Mouse (Mus musculus): Measurements from ENCODE around the gene Rimklb. TPM values are rescaled to one million over a fixed set of nuclear protein-coding genes. Genes with fewer than 3 reads are reported as not detected.
A peak's percentile ranks its signal among the peaks of the same experiment; 100 is the strongest.
"Not testable (repeated sequence)": the region's sequence is repeated elsewhere in the genome, so short reads cannot be mapped to it uniquely, and the experiment has no call there.

Rimklb gene
- total RNA-seq, 2 experiments from 2014 or later, result 0.21 to 0.38 TPM

DNA sequence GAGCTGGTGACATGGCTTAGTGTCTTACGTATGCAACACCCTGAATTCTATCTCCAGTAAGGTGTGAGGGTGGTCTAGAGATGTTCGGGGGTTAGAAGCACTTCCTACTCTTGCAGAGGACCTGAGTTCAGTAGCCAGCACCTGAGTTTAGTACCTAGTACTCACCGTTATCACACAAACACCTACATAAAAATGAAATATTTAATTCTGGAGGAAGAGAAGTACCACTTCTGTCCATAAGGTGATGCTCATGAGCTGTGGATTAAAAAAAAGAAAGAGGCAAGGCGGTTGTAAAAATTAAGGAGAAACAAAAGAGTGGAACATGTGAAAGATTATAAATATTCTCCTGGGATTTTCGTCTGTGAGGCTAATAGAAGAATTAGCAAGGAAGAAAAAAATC, 2.1 kb downstream of the Rimklb start:
- DNase-seq (ENCODE audit: low spot score), result peak; percentile 29

DNA sequence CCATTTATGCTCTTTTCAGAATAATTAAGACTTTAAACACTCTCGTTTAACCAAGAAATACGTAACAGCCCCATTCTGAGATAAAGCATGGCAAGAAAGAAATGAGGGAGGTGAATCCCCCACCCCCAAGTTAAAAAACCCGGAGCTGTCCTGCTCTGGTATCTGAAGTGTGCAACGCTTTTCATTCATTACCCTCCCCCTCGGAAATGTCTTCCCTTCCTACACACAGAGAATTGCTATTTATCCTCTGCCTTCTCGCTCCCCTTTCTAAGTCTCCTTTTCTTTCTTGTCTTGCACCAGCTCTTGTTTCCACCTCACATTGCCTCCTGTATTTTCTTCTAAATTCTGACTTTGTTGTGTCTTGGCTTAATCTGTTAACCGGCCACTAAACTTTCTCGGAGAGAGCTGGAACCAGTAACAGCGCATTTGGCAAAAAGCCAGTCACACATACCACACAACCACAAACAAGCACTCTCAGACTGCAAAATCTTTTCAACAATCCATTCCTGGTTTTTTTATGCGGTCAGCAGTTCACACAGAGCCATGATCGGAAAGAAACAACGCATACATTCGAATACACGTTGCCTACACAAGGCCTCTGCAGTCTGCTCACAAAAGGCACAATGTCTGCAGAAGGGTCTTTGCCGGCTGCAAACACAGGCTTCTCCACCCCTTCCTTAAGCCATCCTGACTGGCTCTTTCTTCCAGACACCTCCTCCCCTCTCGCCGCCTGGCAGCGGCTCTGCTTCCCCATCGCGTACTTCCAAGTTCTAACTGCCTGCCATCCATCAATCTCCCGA, 3.3 kb downstream of the Rimklb start:
- no peak for DNase-seq (ENCODE audit: low spot score)

DNA sequence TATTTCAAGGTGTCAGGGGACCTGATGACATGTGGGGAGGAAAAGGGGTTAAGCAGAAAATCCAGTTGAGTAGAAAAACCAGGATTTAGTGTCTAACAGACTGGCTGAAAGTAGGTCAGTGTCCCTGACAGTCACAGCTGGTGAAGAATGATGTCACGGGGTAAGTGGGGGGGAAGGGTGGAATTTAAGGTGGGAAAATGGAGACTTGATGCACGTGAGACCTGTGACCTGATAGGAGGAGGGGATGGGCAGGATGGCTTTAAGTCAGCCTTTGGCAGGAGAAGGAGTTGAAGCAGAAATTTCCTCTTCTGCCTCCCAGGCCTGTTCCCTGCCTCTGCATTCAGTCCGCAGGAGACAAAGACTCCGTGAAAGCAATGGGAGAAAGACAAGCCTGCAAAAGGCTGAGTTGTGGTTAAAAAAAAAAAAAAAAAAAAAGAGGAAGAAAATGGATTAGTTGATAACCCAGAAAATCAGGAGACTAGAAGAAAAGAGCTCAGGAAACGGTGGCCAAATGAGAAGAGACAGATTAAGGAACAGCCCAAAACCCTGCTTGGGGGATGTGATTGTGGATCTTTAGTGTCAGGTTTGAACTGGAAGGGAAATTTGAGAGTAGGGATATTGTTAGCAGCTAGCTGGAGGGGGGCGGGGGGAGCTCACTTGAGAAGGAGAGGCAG, 4.6 kb downstream of the Rimklb start:
- DNase-seq (ENCODE audit: low spot score), result no peak

DNA sequence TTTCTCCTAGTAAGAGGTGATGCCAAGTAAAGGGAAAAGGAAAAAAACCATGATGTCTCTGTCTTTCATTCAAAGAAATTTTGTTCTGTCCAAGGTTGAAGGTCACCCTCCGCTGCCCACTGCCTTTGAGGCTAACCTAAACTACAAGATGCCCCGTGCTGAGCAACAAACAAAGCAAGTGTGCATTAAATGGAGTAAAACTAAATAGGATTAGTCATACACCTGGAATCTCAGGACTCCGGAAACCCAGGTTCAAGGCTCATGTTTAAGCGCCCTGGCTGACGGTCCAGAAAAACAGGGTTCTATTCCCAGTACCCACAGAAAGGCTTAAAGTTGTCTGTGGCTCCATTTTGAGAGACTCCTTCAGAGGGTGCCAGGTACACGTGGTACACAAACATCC, 6.1 kb downstream of the Rimklb start:
- DNase-seq (ENCODE audit: low spot score), result no peak

DNA sequence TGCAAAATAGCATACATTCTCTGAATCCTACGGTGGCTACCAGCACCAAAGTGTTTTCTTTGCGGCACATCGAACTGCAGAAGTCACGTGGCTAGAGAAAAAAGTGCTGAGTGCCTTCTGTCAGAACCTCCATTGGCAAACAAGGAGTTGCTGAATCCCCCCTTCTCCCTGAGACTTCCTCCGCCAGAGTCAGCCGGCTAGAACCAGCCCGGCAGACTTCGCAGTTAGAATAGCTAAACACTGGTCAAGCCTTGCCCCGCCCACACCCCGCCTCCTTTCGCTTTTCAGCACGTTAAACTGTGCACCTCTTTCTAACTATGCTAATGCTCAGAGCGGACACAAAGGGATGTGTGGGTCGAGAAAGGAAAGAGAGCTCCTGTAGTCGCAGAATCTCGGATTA, 7.0 kb downstream of the Rimklb start:
- peak; percentile 49 for DNase-seq (ENCODE audit: low spot score)

DNA sequence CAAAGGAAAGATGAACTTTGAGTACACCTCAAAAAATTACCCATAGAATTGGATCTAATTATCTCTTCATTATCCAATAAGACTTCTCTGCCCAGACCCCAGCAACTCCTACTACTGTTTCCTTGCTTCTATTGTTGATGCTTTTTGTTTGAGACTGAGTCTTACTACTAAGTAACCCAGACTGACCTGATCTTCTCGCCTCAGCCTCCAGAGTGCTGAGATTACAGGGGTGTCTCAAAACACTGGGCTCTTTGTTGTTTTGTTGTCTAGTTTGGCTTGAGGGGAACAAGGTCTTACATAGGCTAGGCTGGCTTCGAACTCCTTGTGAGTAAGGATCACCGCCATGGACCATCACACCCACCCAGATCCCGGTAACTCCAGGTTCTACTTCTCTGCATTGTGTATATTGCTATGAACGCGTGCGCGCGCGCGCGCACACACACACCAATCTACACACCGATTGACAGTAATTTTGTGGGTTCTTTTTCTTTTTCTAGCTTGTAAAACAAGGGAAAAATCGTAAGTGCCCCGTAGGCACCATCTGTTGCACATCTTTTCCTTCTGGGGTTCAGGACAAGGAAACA, 7.5 kb downstream of the Rimklb start:
- no peak for DNase-seq (ENCODE audit: low spot score)

DNA sequence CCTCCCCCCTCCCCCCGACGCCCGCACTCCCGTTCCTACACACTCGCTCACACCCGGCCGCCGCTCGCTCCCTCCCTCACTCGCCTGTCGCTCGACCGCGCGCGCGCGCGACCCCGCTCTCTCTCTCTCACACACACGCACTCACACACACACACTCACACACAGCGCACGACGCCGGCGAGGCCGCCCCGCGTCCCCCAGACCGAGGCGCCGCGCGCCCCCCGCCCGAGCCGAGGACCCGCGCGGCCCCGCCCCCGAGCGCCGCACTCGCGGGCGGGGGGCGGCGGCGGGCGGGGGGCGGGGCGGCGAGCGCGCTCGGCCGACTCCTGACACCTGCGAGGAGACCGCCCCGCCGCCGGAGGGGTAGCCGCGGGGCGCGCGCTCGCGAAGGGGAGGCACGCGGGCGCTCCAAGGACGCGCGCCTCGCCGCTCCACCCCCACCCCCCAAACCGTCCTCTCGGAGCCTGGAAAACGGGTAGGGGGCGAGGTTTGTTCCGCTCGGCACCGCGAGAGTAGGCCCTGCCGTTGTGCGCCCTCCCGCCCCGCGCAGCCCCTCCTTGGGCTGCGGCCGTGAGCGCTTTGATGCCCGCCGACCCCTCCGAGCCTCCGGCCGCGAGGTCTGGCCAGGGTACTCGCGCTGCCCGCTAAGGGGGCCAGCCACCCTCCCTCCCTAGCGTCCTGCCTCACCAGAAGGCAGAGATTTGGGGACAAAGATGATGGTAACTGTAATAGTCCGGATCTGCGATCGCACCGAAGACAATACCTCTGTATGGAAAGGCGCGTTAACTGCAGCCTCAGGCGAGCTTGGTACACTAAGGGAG, 12.1 kb downstream of the Rimklb start:
- DNase-seq (ENCODE audit: low spot score), result no peak

DNA sequence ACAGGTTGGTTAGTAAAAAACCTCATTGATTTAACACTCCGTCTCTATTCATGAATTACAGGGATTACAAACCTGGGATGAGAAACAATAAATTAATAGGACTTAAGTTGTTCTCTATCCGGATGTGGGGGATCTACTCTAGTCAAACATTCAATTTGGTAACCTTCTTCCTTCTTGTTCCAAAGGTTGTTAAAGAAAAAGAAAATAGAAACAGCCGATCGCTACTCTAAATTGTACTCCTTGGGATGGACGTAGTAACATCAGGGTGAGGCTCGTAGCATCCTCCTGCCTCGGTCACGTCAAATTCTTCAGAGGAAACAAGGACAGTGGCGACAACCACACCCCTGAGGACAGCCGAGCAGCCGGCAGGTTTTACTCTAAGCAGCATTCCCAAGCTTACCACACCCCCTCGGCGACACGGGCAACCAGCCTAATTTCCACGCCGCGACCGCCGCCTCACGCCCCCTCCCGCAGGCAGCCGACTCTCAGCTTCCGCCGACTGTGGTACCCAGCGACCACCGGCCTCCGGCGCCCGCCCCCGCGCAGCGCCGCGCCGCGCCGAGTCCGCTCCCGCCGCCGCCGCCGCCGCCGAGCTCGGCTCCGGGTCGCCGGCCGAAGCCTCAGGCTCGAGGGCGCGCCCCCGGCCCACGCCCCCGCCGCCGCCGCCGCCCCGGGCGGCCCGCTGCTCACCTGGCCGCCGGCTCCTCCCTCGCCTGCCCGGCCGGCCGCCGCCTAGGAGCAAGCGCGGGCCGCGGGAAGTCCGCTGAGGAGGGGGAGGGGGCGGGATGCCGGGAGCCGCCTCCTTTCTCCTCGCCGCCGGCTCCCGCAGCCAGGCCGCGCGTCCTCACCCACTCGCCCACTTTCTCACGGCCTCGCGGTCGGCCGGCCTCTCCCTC, 12.9 kb downstream of the Rimklb start:
- no peak for DNase-seq (ENCODE audit: low spot score)

DNA sequence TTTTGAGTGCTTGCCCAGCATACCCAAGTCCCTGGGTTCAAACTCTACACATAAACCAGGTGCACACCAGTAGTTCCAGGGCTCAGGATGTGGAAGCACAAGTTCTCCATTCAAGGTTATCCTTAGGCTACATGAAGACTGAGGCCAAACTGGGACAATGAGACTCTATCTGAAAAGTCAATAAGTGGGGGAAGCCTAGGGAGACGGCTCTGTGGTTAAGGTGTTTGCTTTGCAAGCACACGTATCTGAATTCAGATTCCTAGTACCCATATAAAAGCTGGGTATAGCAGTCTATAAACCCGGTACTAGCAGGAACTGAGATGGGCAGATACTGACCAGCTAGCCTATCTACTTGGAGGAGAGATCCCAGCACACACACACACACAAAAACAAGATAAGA, 20.5 kb downstream of the Rimklb start:
- DNase-seq (ENCODE audit: low spot score), result no peak

DNA sequence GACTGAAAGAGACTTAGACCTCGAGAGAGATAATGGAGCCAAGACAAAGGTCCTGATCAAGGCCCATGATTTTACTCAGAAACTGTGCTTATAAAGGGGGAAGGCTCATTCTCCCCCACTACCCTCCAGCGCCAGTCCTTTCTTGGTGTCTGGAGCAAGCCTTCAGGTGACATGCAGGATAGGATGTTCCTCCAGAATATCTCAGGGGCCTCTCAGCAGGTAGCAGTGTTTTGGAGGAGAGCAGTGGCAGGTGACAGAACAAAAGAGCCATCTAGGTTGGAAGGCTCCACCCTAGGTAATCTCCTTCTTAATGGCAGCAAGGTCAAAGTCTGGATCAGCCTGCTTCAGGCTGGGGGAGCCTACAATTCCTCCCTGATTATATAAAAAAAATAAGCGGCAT, 27.1 kb downstream of the Rimklb start:
- DNase-seq (ENCODE audit: low spot score), result not testable (repeated sequence)

DNA sequence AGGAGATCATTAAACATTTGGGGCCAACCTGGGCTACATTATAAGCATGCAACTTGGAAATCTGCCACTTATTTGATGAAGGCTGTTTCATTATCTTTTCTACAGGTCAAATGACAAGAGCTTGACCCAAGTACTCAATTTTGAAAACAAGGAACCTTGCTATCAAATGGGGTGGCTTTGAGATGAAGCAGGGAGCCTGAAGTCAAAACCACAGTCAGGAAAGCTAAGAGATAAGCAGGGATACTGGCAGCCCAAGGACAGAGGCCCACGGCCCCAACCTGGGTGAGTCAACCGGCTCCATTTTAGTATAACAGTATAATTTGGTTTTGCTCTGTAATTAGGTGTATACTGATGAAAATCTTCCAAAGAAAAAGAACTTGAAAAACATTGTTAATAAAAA, 28.3 kb downstream of the Rimklb start:
- no peak for DNase-seq (ENCODE audit: low spot score)

DNA sequence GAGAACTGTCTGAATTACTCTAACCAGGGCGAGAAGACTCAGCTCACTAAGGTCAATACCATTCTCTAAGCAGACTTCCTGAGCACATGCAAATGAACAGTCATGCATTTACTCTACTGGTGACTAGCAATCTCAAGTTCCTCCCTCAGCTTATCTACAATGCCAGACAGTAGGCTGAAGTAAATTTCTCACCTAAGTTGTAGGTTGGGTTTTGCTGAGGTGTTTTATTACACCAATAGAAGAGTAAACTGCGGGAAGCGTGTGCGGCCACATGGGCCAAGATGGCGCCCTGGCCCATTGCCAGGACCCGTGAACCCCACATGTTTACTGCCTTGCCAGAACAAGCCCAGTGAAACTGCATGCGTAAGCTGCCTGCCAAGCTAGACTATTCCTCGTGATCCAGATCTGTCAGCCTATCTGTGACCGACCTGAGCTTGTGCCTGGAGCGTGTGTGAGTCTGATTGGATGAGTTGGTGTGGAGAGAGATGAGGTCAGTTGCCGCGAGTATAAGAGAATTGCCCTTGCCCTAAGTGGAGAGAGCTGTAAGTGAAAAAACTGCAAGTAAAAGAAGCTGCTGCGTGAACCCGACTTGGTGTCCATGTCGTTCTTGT, 29.4 kb downstream of the Rimklb start:
- DNase-seq (ENCODE audit: low spot score), result no peak

DNA sequence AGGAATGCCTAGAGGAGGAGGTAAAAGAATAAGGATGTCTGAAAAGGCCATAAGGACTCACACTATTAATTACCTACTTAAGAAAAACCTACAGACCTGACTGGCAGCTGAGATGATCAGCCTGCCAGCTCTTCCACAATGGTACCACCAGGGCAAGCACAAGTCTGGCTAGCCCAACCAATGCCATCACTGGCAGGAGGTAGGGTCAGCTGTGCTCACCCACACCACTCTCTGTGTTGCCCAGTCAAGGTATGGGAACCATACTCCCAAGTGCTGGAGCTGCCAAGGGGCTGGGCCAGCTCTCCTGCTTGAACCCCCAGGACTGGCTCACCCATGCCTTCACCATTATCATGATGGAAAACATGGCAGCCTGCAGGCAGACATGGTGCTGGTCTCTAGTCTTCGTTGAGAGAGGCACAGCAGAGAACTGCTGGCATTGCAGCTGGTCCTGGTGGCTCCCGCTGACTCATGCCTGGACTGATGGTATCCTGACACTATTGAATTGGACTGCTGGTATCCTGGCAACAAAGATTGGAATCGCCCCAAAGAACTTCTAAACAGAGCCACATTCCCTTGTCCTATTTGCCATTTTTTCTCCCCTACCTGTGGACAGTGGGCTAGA, 32.4 kb downstream of the Rimklb start:
- no peak for DNase-seq (ENCODE audit: low spot score)

DNA sequence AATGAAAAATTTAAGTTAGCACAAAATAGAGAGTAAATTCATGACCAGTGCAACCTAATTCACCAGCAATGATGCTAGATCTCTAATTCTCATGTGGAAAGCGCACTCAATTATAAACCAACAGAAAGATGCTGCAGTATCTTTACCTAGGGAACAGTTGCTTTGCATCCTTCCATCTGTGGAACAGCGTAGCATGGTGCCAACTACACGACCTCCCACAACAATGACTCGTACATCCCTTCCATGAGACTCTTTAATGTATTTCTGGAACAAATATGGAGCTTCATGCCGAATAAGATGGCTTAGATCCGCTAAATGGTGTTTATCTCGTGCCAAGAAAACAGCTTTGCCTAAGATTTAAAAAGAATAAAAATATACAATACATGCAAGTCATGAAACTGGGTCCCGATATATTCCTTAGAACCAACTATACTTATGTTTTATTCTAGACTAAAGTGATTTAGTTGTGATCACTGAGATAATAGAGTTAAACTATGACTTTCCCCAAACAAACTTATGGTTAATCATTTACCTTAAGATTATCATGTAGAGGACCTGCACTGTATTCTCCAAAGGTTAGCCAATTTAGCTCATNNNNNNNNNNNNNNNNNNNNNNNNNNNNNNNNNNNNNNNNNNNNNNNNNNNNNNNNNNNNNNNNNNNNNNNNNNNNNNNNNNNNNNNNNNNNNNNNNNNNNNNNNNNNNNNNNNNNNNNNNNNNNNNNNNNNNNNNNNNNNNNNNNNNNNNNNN, 39.4 kb downstream of the Rimklb start:
- no peak for DNase-seq (ENCODE audit: low spot score)

DNA sequence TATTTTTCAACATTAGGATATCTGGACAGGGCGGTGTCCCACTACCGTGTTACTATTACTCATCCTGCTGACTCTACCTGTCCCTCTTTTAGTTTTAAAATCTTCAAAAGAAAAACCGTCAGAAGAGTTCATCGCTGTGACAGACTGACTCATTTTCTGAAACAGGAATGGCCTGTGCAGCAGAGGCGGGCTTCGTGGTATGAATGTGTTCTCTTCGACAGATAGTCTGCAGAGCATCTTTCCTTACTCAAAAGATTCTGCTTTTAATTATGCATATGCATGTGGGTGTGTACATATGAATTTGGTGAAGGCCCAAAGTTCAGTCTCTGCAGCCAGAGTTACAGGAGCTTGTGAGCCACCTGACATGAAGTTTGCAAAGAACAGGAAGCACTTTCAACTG, 50.7 kb downstream of the Rimklb start:
- no peak for DNase-seq (ENCODE audit: low spot score)

DNA sequence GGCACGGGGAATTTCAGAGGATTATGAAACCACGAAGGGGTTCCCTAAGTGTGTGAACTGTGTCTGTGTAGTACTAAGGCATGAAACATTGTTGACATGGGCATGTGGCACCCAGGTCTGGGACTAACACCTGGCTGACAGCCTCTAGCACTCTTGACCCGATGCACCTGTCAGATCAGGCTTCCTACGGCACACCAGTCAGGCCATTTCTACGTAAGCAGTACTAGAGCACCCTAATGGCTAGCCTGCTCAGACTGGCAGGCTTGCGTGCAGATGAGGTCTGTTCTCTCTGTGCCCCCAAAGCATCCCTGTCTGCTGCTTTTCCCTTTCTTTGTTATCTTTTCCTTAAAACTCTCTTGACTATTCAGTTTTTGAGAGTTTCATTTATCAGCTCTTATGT, 53.3 kb downstream of the Rimklb start:
- DNase-seq (ENCODE audit: low spot score), result no peak

DNA sequence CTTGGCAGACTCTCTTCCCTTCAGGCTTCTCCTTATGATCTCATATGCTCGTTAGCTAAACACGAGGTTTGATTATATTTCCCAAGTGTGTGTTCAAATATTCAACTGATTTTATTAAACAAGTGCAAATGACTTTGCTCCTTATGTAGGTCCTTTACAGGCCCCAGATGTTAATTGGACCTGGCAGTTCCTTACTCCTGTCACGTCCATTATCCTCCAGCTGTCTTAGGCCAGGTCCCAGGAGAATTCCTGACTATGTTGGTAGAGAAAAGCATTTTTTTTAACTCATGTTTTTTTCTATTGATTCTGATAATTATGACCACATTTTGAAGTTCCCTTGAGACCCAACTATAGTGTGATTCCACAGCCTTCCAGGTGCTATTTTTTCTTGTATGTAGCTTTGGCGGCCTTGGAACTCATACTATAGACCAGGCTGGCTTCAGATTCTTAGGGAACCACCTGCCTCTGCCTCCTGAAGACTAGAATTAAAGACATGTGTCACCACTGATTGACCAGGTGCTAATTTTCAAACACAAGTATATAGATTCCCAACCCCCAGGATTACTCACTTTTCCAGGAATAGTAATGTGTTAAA, 57.8 kb downstream of the Rimklb start:
- no peak for DNase-seq (ENCODE audit: low spot score)

DNA sequence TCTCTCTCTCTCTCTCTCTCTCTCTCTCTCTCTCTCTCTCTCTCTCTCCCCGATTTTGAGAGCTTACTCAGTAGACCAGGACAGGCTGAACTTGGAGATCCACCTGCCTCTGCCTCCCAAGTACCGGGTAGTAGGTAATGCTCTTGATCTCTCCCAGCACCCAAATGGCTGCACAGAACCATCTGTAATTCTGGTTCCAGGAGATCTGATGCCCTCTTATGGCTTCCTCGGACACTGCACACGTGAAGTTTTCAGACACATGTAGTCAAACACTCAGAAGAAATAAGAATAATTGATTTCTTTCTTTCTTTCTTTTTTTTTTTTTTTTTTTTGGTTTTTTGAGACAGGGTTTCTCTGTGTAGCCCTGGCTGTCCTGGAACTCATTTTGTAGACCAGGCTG, 59.3 kb downstream of the Rimklb start:
- DNase-seq (ENCODE audit: low spot score), result no peak

DNA sequence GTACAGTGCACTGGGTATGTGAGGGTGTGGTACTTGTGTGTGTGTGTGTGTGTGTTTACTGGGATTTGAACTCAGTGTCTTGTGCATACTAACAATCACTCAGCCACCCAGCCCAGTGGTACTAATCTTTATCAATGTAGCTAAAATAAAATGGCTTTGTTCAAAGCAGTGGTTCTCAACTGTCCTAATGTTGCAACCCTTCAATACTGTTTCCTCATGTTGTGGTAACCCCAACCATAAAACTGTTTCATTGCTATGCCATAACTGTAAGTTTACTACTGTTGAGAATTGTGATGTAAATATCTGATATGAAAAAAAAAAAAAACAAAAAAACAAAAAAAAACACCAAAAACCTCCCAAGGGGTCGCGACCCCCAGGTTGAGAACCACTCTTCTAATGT, 63.3 kb downstream of the Rimklb start:
- DNase-seq (ENCODE audit: low spot score), result no peak

All from gastrocnemius, adult 18-20 months (tissue).